Mouse (Mus musculus) brain, embryonic 14.5 days (tissue): ENCODE data around the gene Gipc1. TPM values are rescaled to one million over a fixed set of nuclear protein-coding genes. Genes with fewer than 3 reads are reported as not detected.

ENCODE experiments used
- DNase-seq: peaks from one replicate; pipeline ENCODE4 v3.0.0-alpha.2; 2011; ENCODE audit warnings: low read depth
- CTCF ChIP-seq: fragments of 200-500 bp; IDR thresholded peaks from 2 replicates; pipeline ENCODE4 v1.5.1; 2012; ENCODE audit warnings: inconsistent platforms, mild to moderate bottlenecking, moderate library complexity, borderline replicate concordance; ENCODE audit not compliant: insufficient read depth, insufficient read length; ENCODE audit errors: extremely low read depth
- POLR2A ChIP-seq: fragments of 200-500 bp; IDR thresholded peaks from 2 replicates; pipeline ENCODE4 v1.6.1; 2012; ENCODE audit warnings: mild to moderate bottlenecking, inconsistent platforms, borderline replicate concordance; ENCODE audit not compliant: poor library complexity, insufficient read depth, insufficient read length, severe bottlenecking; ENCODE audit errors: extremely low read depth
- polyA plus RNA-seq: library from polyadenylated mRNA; depleted of rRNA; stranded (reverse); fragments of >200 nt; gene quantifications from 2 replicates; pipeline ENCODE4 v1.2.3, GENCODE M21; 2012

Gipc1 gene
- polyA plus RNA-seq, 1 experiment, result 91.4 TPM

DNA sequence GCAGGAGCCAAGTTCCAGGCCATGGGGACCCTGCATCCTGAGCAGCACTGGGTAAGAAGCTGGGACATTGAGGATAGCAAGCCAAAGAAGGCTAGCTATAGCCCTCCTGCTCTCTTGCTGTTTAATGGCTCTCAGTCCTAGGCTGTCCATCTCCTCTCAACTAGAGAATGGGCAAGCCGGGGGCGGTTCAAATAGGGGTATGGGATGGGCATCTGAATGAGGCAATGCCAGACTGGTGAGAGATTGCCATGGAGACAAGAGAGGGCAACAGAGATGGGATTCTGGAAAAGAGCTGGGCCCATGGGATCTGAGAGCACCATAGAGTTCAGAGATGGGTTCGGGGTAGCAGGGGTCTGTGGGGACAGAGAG lies 14.4 kb downstream of the Gipc1 start:
- DNase-seq, result no peak
- TF ChIP-seq POLR2A, result no peak
- no peak for TF ChIP-seq CTCF

DNA sequence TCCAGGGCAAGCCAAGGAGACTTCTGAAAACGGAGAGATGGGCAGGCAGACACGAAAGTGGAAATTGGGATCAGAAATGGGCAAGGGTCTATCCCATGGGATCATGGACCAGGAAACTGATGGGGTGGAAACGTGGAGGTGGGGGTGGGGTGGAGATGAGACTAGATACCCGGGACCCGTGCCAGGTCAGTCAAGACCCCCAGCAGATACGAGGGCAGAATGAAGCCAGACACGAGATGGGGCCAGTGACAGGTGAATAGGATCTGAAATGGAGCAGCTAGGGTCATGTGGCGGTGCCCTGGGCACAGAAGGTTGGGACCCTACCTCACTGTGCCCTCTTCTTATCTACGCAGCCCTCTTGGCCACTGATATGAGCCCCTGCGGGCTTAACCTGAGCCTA lies 15.0 kb downstream of the Gipc1 start:
- DNase-seq, result no peak
- no peak for TF ChIP-seq CTCF
- TF ChIP-seq POLR2A, result no peak

DNA sequence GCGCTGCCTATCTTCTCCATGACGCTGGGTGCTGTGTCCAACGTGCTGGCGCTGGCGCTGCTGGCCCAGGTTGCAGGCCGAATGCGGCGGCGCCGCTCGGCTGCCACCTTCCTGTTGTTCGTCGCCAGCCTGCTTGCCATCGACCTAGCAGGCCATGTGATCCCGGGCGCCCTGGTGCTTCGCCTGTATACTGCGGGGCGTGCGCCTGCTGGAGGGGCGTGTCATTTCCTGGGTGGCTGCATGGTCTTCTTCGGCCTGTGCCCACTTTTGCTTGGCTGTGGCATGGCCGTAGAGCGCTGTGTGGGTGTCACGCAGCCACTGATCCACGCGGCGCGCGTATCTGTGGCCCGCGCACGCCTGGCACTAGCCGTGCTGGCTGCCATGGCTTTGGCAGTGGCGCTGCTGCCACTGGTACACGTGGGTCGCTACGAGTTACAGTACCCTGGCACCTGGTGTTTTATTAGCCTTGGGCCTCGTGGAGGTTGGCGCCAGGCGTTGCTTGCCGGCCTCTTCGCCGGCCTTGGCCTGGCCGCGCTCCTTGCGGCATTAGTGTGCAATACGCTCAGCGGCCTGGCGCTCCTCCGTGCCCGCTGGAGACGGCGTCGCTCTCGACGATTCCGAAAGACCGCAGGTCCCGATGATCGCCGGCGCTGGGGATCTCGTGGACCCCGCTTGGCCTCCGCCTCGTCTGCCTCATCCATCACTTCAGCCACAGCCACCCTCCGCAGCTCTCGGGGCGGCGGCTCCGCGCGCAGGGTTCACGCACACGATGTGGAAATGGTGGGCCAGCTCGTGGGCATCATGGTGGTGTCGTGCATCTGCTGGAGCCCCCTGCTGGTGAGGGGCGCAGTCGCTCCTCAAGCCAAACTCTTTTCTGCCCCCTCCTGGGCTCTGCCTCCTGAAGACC lies 15.8 kb downstream of the Gipc1 start:
- TF ChIP-seq CTCF (peak; percentile 96), POLR2A (no peak)
- DNase-seq, result peak; percentile 90

DNA sequence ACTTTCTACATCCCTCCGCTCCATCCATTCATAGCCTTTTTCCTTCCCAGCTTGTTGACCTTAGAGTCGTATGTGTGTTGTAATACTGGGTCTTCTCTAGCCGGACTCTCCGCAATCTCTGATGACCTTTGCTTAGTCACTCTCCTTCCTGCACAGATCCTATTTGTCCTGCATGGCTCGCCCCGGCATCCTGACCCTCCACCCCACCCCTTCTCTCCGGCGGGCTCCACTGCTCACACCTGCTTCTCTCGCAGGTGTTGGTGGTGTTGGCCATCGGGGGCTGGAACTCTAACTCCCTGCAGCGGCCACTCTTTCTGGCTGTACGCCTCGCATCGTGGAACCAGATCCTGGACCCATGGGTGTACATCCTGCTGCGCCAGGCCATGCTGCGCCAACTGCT lies 16.5 kb downstream of the Gipc1 start:
- TF ChIP-seq POLR2A (no peak), CTCF (no peak)

DNA sequence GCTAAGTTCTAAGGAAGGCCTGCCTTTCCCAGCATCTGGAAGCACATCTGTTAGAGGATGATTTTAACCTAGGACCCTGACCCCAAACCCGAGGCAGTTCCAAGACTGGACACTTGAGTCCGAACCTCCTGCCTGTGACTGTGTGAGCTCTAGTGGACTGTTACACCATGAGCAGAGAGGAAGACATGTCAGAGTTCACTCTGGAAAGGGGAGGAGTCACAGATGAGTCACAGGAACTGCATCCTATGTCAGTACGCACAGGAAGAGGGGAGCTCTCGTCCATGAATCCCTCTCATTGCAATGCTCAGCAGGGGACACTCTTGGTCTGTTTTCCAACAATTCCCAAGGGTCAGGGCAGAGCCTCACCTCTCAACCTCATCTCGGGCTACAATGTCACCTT lies 20.5 kb downstream of the Gipc1 start:
- TF ChIP-seq POLR2A (no peak), CTCF (no peak)
- DNase-seq, result no peak

More for the DNA sequence above, 16.5 kb downstream of the Gipc1 start:
- DNase-seq, result no peak

DNA sequence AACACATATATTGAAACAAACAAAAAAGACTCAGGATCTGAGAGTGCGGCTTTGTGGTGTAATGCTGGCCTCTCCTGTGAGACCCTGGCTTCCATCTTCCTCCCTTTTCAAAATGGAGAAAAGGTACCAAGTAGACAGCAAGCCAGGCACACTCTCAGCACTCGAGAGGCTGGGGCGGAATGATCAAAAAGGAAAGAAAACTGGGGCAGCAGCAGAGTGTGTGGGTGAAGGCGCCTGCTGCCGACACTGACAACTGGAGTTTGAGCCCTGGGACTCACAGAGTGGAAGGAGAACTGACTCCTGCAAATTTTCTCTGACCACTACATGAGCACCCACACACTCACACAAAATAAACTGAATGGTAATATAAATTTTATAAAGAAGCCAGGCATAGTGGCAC lies 22.0 kb downstream of the Gipc1 start:
- no peak for DNase-seq

DNA sequence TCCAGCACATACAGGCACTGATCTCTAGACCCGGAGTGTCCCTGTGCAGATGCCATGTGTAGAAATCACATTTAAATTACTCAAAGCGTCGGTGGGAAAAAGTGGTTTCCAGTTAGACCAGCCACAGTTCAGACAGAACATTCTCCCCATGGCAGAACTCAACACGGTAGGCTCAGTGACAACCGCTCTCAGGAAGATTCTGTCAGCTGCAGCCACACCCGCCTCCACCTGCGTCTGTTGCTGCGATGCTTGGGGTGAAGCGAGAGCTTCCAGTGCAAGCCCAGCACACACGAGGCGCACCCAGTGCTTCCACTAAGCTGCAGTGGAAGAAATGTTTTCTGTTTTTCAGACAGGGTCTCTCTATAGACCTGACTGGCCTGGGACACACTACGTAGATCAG lies 27.4 kb downstream of the Gipc1 start:
- TF ChIP-seq POLR2A (no peak), CTCF (no peak)
- DNase-seq, result no peak

More for the DNA sequence above, 22.0 kb downstream of the Gipc1 start:
- TF ChIP-seq POLR2A (no peak), CTCF (no peak)

DNA sequence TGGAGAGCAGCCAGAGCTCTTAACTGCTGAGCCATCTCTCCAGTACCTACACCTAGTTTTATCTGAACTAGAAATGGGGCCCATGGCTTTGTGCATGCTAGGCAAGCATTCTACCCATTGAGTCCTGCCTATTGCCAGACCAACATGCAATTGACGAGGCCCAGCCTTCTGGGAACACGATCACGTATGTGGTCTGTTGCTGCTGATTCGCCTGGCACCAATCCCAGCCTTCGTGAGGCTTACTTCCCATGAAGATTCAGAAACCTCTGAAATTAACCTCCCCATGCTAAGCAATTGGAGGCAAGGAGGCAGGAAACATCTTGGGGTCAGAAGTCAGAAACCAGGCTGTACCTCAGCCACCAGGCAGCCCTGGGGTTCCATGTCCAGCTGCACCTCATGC lies 28.1 kb downstream of the Gipc1 start:
- no peak for DNase-seq
- no peak for TF ChIP-seq CTCF
- TF ChIP-seq POLR2A, result no peak

DNA sequence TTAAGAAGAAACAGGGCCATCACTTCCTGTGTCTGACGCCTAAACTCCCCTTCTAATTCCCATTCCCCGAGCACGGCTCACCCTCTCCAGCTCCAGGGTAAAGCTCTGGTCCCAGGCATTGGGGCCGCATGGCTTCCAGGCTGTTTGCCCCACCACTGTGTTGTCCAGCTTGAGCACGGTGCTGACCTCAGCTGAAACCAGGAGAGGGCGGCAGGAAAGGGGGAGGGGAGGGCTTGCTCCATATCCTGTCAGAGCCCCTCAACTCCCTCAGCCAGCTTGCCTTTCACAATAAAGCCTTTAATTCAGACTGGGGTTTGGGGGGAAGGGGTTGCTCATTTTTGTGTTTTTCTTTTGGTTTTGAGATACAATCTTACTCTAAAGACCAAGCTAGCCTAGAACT lies 28.6 kb downstream of the Gipc1 start:
- no peak for DNase-seq
- TF ChIP-seq CTCF (no peak), POLR2A (no peak)

DNA sequence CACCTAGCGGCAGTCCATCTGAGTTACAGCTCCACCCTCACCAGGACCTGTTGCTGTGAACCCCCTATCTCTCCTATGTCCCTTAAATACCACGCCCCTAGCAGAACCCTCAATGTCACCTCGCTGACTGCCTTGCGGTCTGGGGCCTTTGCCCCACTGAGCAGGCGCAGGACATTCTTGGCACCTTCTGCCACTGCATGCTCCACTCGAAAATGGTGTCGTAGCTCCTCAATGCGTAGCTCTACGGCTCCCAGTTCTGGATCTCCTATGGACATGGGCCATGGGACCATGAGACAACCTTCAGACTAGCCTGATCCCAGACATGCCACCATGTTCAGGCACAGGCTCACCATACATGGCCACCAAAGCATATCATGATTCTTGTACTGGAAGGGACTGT lies 32.0 kb downstream of the Gipc1 start:
- no peak for DNase-seq
- TF ChIP-seq POLR2A, result no peak
- TF ChIP-seq CTCF, result no peak

DNA sequence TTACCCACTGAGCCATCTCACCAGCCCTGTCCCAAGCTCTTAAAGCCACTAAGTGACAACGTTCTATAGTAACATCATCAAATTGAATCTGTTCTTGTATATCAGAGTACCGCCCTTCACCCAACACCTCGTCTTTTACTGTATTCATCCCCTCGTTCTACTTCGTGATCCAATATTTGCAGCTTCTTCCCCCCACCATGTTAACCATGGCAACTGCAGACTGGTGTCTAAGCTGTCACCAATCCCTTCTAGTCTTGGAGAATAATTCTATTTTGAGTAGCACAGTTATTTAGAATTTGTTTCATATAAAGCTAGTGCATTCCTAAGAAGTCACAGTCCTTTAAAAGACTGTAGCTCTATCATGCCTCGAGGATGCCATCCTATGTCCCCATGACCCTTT lies 36.8 kb downstream of the Gipc1 start:
- TF ChIP-seq POLR2A (no peak), CTCF (no peak)

More for the DNA sequence above, 36.8 kb downstream of the Gipc1 start:
- DNase-seq, result no peak
